Mouse (Mus musculus): Measurements from ENCODE around the gene Tbc1d4.

DNA sequence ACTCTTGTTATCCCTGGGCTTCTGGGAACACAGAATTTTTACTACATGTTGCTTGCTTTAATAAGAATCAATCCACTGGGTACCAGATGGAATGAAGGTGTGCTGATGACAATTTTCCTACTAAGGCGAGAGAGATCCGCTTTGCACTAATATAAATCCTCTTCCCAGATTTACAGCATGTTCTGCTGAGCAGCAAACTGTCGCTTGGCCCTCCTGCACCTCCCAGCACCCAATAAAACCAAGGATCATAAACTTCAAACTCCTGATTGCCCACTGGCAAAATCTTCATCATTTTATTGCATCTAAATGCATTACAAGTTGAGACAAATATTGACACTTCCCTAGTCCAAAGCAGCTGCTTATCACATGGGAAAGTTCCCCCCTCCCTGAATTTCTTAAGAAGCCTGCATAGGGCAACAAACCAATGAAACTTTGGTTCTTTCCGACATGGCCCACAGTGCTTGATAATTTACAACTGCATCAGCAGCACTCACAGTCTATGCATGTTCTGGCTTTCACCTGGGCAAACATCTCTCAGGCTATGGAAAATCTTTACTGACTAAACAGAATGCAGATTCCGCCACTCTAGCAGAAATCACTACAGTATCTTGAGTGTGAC lies 139.4 kb downstream of the Tbc1d4 start:
- TF ChIP-seq GATA1 (IDR thresholded peaks at IDR 0.05; ENCODE audit: low read length) (no peak), TAL1 (IDR thresholded peaks at IDR 0.05; ENCODE audit: low read length) (no peak)

Data from erythroblast, embryonic 14.5 days (primary cell).